Mouse (Mus musculus) telencephalon, adult 2 months (tissue): ENCODE results near the gene Ogg1.
A peak's percentile ranks its signal among the peaks of the same experiment; 100 is the strongest.

ENCODE experiments used
- DNase-seq: peaks from one replicate; pipeline ENCODE4 v3.0.0-alpha.2; 2011; ENCODE audit warnings: low read depth, low spot score

Ogg1 gene

GRCm38 (mm10) chr6:113368577-113368976, 41.8 kb downstream of the Ogg1 start:
- DNase-seq, result no peak

GRCm38 (mm10) chr6:113370194-113370929, 43.6 kb downstream of the Ogg1 start:
- no peak for DNase-seq

GRCm38 (mm10) chr6:113373491-113373890, 46.7 kb downstream of the Ogg1 start:
- no peak for DNase-seq

- DNase-seq, result no peak
These were observed 50.4 kb downstream of the Ogg1 start for GRCm38 (mm10) chr6:113377172-113377495.

- DNase-seq, result peak; percentile 95
These were observed 51.0 kb downstream of the Ogg1 start, which contains the start of the genes Tada3 and Arpc4 for GRCm38 (mm10) chr6:113377496-113378385. TSS of gene Tada3 (minus strand) at chr6:113377883. TSS of gene Arpc4 (plus strand) at chr6:113378115.

GRCm38 (mm10) chr6:113379246-113379645, 52.5 kb downstream of the Ogg1 start:
- DNase-seq, result no peak

- no peak for DNase-seq
These were observed 53.7 kb downstream of the Ogg1 start for GRCm38 (mm10) chr6:113380480-113380879.

GRCm38 (mm10) chr6:113384351-113384927, 57.7 kb downstream of the Ogg1 start:
- no peak for DNase-seq
